Mouse (Mus musculus): ENCODE results near the gene Gm281.

Gene Gm281

DNA sequence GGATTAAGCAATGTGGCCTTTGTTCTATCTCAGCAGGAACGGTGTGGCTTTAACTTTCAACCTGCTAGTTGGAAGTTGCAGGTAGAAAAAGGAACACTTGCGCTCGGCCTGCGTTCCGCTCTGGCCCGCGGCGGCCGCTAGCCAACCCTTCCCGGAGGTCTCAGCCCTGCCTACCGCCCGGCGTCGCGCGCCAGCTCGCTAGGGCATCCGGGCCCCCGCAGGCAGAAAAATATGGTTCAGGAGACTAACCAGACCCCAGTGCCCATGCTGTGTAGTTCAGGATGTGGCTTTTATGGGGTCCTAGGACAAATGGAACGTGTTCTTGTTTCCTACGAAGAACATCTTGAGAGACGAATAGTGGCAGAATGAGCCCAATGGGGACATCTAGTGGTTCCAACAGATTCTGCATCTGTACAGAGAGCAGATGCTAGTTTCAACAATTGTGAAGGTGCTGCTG lies 12.6 kb downstream of the Gm281 start:
- in situ Hi-C loops (cut with MboI; ENCODE audit: low pct_unique_long_range_greater_than_20kb in 1 of 2, low sequenced_read_pairs in 2 of 2, unreplicated experiment in 1 of 2): loop anchor here (25.0 kb wide), 4 partner anchors 114 to 1339 kb away; no protein-coding TSS in a partner anchor

DNA sequence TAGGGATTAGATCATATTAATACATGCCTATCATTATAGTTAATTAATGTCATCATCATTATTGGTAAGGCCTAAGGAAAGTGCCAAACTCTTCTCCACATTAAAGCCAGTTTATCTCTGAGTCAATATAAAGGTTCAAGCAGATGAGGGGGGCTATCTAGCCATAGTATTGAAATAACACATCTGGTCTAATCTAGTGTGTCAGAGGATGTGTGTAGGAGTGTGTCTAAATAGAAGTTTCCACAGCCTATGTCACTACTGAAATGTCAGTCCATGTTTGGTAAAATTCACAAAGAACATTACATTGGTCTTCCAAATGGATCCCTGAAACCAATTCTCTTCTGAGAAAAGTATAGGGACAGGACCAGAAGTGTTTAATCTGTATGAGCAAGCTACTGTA lies 19.1 kb downstream of the Gm281 start:
- in situ Hi-C loops (cut with MboI; ENCODE audit: low pct_unique_long_range_greater_than_20kb in 1 of 2, low sequenced_read_pairs in 2 of 2, unreplicated experiment in 1 of 2): no loop called here

DNA sequence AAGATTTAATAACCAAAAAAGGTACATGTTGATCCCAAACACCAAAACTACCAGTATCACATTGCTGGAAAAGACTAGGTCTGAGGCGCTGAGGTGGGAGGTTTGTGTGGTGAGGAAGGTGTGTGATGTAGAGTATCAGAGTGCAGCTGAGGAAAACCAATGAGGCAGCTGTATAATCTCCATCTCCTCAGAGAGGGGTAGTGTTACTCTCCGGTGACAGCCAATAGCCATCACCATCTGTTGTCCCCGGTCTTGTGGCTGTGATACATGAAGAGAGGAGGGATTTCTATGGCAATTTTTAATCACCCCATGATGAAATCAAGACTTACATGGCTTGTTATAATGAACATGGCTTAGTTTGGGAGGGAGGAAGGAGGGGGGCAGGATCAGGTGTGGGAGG lies 20.5 kb downstream of the Gm281 start:
- in situ Hi-C loops (cut with MboI; ENCODE audit: low pct_unique_long_range_greater_than_20kb in 1 of 2, low sequenced_read_pairs in 2 of 2, unreplicated experiment in 1 of 2): no loop called here

DNA sequence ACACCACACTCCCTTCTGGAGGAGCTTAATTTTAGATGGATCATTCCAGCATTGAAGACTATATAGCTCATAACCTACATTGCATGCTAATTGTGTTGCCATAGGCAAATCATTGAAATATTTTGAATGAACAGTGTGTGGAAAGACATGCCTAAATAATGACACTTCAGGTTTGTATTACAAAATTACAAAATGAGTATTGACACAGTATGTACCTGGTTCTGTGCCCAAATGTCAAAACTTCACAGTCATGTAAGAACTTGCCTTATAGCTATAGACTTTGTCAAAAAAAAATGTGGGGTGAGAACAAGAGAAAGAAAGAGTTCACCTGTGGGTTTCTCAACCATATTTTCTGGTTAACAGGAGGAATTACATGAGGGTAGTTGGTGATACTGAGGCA lies 52.9 kb downstream of the Gm281 start:
- in situ Hi-C loops (cut with MboI; ENCODE audit: low pct_unique_long_range_greater_than_20kb in 1 of 2, low sequenced_read_pairs in 2 of 2, unreplicated experiment in 1 of 2): no loop called here

DNA sequence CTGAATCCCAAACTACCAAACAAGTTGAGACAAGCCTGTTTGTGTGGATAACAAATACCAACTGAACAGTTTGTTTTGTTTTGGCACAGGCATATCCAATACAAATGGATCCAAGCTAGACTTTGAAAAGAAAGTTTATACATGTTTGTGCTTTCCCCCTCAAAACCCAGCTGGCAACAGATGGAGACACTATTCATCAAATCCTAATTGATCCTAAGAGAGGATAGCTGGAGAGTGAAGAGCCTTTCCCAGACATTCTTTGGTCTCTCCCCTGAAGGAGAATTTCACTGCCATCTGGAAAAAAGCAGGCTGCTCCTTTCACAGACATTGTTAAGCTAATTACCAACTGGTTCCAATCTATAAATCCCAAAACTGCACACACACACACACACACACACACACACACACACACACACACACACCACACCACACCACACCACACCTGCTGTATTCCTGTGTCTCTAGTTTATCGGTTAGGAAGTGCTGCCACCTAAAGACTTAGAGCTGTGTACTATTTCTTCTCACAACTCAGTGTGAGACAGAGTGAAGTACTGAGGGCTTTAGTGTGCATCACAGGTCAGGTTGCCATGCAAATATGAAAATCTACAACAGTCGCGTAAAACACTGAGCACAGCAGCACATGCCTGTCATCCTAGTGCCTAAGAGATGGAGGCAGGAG lies 101.3 kb downstream of the Gm281 start:
- in situ Hi-C loops (cut with MboI; ENCODE audit: low pct_unique_long_range_greater_than_20kb in 1 of 2, low sequenced_read_pairs in 2 of 2, unreplicated experiment in 1 of 2): no loop called here

DNA sequence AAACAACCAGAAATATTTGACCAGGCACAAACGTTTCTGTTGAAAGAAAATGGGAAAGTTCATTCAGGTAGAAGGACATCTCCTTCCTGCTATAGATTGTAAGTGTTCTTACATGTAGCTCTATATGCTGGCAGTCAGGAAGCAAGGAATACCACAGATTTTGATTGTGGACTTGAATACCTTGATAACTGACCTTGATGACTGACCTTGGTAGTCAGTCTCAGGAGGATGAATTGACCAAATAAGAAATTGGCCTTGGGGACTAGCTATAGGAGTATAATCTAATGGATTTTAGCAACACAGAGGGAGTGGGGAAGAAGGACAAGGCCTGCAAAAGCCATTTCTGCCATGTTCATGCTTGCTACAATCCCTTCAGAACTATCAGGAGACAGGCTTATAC lies 123.8 kb downstream of the Gm281 start:
- in situ Hi-C loops (cut with MboI; ENCODE audit: low pct_unique_long_range_greater_than_20kb in 1 of 2, low sequenced_read_pairs in 2 of 2, unreplicated experiment in 1 of 2): loop anchor here in 1 of 2 experiments (25.0 kb wide), 1 partner anchor 122 kb away; the partner anchor contains the start of gene Gm281

DNA sequence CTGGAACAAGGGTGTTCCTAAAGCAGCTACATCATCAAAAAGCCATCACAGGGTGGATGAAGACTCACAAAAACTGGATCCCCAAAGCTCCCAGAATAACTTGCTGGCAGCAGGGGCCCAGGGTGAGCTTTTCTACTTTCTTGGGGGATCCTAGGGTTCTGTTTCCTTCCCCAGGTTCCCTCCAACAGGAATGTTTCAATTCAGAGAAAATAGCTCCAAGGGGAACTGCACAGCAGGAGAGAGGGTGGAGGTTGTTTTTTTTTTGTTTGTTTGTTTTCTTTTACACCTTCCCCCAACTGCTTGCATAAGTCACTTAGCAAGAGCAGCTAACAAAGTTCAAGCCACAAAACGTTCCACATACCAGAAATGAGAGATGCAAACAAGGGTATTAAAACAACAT lies 124.3 kb downstream of the Gm281 start:
- in situ Hi-C loops (cut with MboI; ENCODE audit: low pct_unique_long_range_greater_than_20kb in 1 of 2, low sequenced_read_pairs in 2 of 2, unreplicated experiment in 1 of 2): loop anchor here in 1 of 2 experiments (25.0 kb wide), 1 partner anchor 122 kb away; the partner anchor contains the start of gene Gm281

DNA sequence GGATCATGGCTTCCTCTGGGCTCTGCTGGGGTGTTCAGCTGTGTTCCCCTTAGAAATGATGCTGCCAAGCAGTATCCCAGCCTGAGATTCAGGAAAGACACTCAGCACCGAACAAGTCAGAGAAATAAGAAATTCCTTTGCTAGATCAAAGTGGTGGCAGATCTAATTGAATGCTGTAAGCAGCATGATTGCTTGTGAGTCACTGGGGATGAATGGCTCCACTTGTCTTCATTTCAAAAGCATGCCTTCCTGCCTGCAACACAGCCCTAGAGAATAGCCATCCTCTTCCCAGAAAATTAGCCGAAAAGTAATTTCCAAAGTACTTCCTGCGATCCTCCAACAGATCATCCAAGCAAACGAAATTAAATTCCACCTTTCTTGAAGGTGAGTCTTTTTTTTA lies 131.3 kb downstream of the Gm281 start:
- in situ Hi-C loops (cut with MboI; ENCODE audit: low pct_unique_long_range_greater_than_20kb in 1 of 2, low sequenced_read_pairs in 2 of 2, unreplicated experiment in 1 of 2): loop anchor here in 1 of 2 experiments (25.0 kb wide), 1 partner anchor 129 kb away; the partner anchor contains the start of gene Gm281

DNA sequence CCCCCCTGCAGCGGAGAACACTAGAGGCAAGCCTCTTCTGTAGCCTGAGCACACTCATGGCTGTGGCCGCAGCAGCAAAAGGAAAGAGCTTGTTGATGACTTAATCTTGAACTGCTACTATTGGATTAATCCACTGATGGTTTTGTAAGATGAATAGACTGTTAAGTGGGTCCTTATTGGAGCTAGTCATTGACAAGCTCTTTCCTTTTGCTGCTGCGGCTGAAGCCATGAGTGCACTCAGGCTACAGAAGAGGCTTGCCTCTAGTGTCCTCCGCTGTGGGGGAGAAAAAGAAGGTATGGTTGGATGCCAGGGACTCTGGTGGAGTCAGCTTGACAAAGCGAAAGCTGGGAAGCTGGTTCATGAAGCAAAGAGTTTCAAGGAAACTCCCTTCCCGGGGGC lies 135.9 kb downstream of the Gm281 start:
- in situ Hi-C loops (cut with MboI; ENCODE audit: low pct_unique_long_range_greater_than_20kb in 1 of 2, low sequenced_read_pairs in 2 of 2, unreplicated experiment in 1 of 2): loop anchor here in 1 of 2 experiments (25.0 kb wide), 1 partner anchor 134 kb away; the partner anchor contains the start of gene Gm281

DNA sequence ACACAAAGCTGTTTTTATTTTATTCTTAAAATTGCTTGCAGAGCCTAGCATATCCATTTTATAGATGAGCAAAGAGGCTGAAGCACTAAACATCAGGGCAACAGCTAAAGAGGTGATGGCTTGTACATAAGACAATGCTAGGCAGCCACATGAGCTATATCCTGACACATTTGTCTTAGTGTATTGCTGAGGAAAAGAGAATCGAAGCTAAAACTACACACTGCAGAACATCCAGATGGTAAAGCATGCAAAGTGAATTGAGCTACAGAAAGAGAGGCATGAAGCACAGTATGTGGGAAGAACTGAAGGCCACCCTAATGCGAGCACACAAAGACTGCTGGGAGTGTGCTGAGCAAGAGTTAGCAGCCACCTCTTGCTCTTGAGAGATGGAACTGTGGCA lies 143.1 kb downstream of the Gm281 start:
- in situ Hi-C loops (cut with MboI; ENCODE audit: low pct_unique_long_range_greater_than_20kb in 1 of 2, low sequenced_read_pairs in 2 of 2, unreplicated experiment in 1 of 2): no loop called here

DNA sequence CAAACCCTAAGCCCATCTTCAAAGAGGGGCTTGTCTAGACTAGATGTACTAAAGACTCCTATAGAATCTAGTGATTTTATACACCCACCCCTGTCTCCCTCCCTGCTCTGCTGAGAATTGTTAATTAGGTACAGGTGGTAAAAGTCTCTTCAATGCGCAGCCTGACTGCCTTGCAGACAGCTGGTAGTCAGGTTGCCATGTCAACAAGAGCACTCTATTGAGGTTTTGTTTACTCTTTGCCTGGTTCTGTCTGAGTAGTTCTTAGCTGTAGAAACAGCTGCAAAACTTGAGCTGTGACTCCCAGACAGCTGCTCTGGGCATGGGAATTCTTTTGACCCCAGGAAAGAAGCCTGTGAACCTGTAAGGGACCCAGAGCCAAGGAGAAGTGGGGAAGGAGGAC lies 143.6 kb downstream of the Gm281 start:
- in situ Hi-C loops (cut with MboI; ENCODE audit: low pct_unique_long_range_greater_than_20kb in 1 of 2, low sequenced_read_pairs in 2 of 2, unreplicated experiment in 1 of 2): no loop called here

Measured in mouse embryonic stem cell (cell line).